Mouse (Mus musculus) embryonic fibroblast, embryonic 13.5 days (primary cell): ENCODE data around the gene Arhgap31.

Source experiments
- CTCF ChIP-seq: IDR thresholded peaks from 2 replicates; pipeline ENCODE4 v1.5.1; 2011; ENCODE audit warnings: mild to moderate bottlenecking, control low read depth, low read length, moderate library complexity, borderline replicate concordance; ENCODE audit not compliant: insufficient read depth
- POLR2A ChIP-seq: IDR thresholded peaks from 2 replicates; pipeline ENCODE4 v1.6.1; 2011; ENCODE audit warnings: low read depth, mild to moderate bottlenecking, control low read depth, low read length, moderate library complexity

DNA sequence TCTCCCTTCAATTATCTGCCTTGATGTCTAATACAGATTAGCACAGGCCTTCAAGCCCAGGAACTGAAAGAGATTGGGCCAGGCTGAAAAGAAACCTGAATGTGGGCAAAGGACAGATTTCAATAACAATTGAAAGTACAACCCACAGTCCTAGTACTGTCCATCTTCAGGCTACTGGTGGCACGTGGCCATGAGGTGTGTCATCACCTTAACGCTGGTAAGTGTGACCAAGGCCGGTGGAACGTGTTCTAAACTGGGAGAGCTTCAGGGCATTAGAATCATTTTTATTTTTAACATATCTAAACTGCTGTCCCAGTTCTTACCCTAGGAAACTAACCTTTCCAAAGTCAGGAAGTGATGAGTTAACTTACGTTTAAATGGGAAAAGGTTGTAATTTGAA is 125.9 kb downstream of the Arhgap31 start:
- TF ChIP-seq CTCF, result no peak
- no peak for TF ChIP-seq POLR2A
